Mouse (Mus musculus): ENCODE measurements at regions not wholly inside any gene's neighbourhood (a gene's known extent, or its start where the extent isn't known, plus 50 kb on each side); places are given as distances from the start of the nearest gene placed in this dataset.

DNA sequence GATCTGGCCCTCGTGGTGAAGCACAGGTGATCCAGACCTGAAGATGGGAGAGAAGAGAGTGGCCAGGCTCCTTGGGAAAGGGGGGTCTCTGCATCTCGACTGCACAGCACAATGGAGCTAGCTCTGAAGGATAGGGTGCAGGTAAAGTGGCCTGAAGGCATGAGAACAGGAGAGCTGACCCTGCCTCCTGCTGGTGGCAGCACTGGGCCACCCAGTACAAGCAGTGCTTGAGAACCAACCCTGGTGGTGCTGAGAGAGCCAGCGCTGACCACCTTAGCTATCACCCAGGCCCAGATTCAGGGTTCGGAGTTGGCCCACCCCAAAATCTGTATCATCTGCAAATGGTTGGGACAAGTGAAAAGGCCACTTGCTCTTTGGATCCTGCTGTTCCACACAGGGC lies 66.2 kb downstream of the A730009L09Rik start:
- no peak for DNase-seq (ENCODE audit: low spot score)

DNA sequence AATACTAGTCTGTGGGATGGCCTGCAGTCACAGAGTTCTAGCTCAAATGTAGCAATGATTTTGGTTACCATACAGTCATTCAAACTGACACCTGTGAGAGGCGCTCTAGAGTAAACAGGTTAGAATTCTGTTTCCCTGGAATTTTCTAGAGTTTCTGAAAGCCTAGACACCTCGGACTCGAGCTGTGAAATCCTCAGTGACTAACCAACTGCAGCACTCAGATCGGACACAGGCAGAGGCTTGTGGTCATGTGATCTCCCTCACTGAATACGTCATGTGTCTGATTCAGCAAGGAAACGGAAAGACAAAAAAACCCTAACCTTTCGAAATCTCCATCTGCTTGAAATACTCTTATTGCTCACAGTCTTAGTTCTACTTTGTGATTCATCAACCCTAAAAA lies 68.4 kb downstream of the A730009L09Rik start:
- DNase-seq (ENCODE audit: low spot score), result no peak

DNA sequence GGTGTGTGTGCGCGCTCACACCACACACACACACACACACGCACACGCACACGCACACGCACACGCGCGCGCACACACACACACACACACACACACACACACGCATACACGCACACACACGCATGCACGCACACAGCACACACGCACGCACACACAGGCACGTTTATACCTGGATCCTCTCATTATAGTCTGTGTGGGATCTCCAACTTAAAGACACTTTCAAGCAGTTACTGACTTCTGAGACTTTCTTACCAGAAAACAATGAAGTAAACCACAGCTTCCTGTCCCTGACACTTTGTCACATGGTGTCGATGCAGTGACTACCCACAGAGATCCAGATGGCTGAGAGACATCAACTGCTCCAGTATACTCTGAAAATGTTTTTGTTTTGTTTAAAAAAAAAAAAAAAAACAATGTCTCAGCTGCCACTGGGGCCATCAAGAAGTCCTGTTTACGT lies 68.9 kb downstream of the A730009L09Rik start:
- no peak for DNase-seq (ENCODE audit: low spot score)

DNA sequence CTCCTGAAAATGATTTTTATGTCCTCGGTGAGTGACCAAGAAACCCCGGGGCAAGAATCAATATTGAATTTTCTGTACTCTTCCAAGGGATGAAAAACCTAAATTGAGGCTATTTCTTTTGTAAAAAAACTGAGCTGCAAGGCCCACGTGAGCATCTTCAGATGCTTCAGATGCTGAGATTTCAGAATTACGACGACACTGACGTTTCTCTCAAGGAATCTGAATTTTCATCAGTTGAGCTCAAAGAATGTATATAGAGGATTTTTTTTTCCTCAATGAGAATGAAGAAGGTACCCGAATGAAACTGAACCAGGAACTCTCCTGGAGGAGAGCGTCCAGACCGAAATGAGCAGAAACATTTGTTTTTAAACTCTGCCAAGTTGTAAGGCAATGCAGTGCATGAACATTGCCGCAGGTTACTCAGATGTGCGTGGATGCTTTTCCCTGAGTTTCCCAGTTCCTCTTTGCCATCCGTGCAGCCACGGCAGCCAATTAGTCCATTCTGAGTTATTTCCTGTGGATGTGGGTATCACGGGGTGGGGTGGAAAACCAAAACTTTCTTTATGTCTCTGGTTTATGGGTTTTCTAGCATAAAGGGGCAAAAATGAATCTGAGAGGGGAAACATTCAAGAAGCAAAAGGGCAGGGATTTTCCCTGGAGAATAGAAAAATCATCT lies 69.9 kb downstream of the A730009L09Rik start:
- no peak for DNase-seq (ENCODE audit: low spot score)

- no peak for DNase-seq (ENCODE audit: low spot score)
Observed at GRCm38 (mm10) chr16:84592978-84593377, 78.1 kb downstream of the A730009L09Rik start.

GRCm38 (mm10) chr16:84602969-84603368 lies 88.0 kb downstream of the A730009L09Rik start:
- no peak for DNase-seq (ENCODE audit: low spot score)

- no peak for DNase-seq (ENCODE audit: low spot score)
Observed at GRCm38 (mm10) chr16:84603465-84604205, 88.7 kb downstream of the A730009L09Rik start.

DNA sequence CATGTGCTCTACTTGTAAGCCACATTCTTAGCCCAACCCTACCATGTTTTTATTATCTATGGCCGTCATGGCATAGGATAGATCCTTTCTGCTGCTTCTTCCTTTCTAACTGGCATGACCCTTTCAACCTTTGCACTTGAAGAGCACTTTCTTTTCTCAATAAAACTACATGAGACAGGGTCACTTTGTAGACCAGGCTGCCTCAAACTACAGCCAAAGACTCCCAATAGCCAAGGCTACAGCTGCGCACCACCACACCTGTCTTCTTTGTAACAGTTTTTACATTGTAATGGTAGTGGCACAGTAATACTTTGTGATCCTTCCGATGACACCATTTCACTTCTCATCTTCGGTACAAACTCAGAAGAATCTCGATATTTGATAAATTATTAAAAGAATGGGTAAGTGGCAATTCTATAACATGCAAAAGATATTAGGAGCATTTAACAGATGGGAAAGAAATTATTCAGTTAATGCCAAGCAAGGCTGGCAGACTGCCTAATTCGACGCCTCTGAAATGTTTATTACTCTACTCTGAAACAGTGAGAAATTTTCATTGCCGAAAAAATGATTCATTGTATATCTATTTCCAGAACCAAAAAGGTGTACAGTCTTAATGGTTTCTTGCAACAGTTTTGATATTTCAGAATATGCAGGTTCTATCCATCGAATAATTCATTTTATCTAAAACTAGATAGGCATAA lies 89.5 kb downstream of the A730009L09Rik start:
- no peak for DNase-seq (ENCODE audit: low spot score)

- no peak for DNase-seq (ENCODE audit: low spot score)
Observed at GRCm38 (mm10) chr16:84606010-84606803, 91.3 kb downstream of the A730009L09Rik start.

DNA sequence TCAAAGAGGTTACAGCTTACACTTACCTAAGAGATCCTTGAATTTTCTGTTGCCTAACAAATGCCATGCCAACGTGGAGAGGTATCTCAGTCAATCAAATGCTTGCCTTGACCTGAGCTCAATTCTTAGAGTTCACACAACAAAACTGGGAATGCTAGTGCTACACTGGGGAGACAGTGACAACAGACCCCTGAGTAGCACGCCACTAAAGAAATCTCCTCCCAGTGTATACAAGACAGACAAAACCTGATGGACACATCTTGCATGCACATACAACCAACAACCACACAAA lies 91.8 kb downstream of the A730009L09Rik start:
- no peak for DNase-seq (ENCODE audit: low spot score)

DNA sequence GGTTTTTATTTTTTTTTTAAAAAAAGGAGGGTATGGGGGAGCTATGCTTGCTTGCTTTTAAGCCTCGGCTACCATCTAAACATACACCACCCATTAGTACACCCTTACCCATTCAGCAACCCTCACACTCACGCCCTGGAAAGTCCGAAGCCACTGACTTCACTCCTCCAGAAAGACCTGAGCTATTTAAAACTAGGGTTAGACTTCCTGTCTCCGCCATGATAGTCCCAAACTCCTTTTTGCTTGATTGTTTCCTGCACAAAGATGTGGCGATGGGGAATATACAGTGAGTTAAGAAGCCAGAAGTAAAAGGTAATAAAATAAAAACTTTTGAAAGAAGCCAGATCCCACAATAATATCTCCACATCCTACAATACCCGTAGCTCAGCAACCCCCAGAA lies 92.6 kb downstream of the A730009L09Rik start:
- DNase-seq (ENCODE audit: low spot score), result no peak

- no peak for DNase-seq (ENCODE audit: low spot score)
Observed at GRCm38 (mm10) chr16:84615683-84616082, 100.8 kb downstream of the A730009L09Rik start.

DNA sequence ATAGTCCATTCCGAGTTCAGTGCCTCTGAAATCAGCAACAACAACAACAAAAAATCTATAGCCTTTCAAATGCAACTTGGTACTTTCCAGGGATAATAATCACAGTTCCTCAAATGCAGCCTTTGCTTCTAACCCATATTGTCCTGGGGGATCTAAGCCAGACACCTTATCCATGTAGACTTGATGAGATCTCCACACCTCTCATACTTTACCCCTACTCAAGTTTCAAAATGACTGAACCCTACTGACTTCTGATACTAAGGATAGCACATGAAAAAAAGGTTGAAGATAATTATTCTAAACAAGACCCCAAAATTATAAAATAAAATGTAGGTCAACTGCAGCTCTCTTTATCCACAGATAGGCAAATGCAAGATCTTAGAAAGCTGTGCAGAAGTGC lies 101.2 kb downstream of the A730009L09Rik start:
- no peak for DNase-seq (ENCODE audit: low spot score)

- DNase-seq (ENCODE audit: low spot score), result no peak
Observed at GRCm38 (mm10) chr16:84618379-84618778, 103.5 kb downstream of the A730009L09Rik start.

- DNase-seq (ENCODE audit: low spot score), result no peak
Observed at GRCm38 (mm10) chr16:84619876-84620275, 105.0 kb downstream of the A730009L09Rik start.

- no peak for DNase-seq (ENCODE audit: low spot score)
Observed at GRCm38 (mm10) chr16:84620861-84621260, 105.9 kb downstream of the A730009L09Rik start.

- no peak for DNase-seq (ENCODE audit: low spot score)
Observed at GRCm38 (mm10) chr16:84621300-84622031, 106.5 kb downstream of the A730009L09Rik start.

DNA sequence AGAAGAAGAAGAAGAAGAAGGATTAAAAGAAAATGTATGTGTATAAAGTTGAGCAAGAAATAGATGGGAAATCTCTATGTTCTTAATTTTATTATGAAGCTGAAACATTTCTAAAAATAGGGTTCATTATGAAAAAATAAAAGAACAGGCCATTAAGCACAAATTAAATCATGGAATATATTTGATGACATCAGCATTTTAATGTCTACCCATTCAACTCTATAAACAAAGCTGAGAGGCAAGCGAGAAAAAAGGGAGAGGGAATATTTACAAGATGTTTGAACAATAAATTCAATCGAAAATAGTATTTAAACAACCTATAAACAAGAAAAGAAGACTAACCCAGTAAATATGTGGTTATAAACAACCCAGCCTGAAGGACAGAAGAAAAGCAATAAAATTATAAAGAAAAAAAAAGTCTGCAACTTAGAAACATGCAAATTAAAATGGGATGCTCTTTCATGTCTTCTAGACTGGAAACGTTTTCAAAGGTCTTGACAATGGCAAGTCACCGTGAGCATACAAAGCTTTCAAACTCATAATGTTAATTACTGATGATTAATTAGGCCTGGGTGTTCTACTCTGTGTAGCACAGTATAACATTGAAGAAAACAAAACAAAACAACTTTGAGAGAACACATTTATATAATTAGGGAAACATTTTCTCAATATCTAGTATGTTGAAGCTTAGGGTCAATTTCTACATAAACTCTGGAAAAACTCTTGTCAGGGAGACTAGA lies 108.6 kb downstream of the A730009L09Rik start:
- DNase-seq (ENCODE audit: low spot score), result no peak

- DNase-seq (ENCODE audit: low spot score), result no peak
Observed at GRCm38 (mm10) chr16:84624443-84625109, 109.7 kb downstream of the A730009L09Rik start.

- DNase-seq (ENCODE audit: low spot score), result no peak
Observed at GRCm38 (mm10) chr16:84625110-84625722, 110.3 kb downstream of the A730009L09Rik start.
